Mouse (Mus musculus) heart, embryonic 11.5 days (tissue): ENCODE data around the gene Lekr1. TPM values are rescaled to one million over a fixed set of nuclear protein-coding genes. Genes with fewer than 3 reads are reported as not detected.
"Not testable (repeated sequence)": the region's sequence is repeated elsewhere in the genome, so short reads cannot be mapped to it uniquely, and the experiment has no call there.

Source experiments
- ATAC-seq: fragments of 200-750 bp; cut with Nextera tagmentation; replicated peaks from 2 replicates; pipeline ENCODE4 v1.8.0; 2017; ENCODE audit warnings: moderate library complexity; ENCODE audit not compliant: insufficient number of reproducible peaks, low FRiP score, low TSS enrichment
- H3K27ac ChIP-seq: fragments of 300-500 bp; sonication (generic); 2 replicates; pipeline ENCODE4 v1.5.1; 2014; ENCODE audit warnings: mild to moderate bottlenecking, low read depth, low read length
- H3K27me3 ChIP-seq: fragments of 300-500 bp; sonication (generic); 2 replicates; pipeline ENCODE4 v1.6.1; 2014; ENCODE audit warnings: mild to moderate bottlenecking, low read length, mixed read lengths; ENCODE audit not compliant: control insufficient read depth, insufficient read depth
- H3K36me3 ChIP-seq: fragments of 300-500 bp; sonication (generic); 2 replicates; pipeline ENCODE4 v1.6.1; 2014; ENCODE audit warnings: mild to moderate bottlenecking, low read length, moderate library complexity, mixed read lengths; ENCODE audit not compliant: control insufficient read depth, insufficient read depth
- H3K4me1 ChIP-seq: fragments of 300-500 bp; sonication (generic); 2 replicates; pipeline ENCODE4 v1.6.1; 2014; ENCODE audit warnings: low read length; ENCODE audit not compliant: control insufficient read depth, insufficient read depth
- H3K4me2 ChIP-seq: fragments of 300-500 bp; sonication (generic); 2 replicates; pipeline ENCODE4 v1.6.1; 2014; ENCODE audit warnings: mild to moderate bottlenecking, moderate library complexity
- H3K4me3 ChIP-seq: fragments of 300-500 bp; sonication (generic); 2 replicates; pipeline ENCODE4 v1.5.1; 2014; ENCODE audit warnings: low read depth, low read length
- H3K9ac ChIP-seq: fragments of 300-500 bp; sonication (generic); 2 replicates; pipeline ENCODE4 v1.6.1; 2014; ENCODE audit warnings: mild to moderate bottlenecking, low read depth, low read length, moderate library complexity
- H3K9me3 ChIP-seq: fragments of 300-500 bp; sonication (generic); replicated peaks from 2 replicates; pipeline ENCODE4 v1.6.1; 2016; ENCODE audit warnings: low read length; ENCODE audit not compliant: control insufficient read depth
- WGBS: fragments of 180-500 bp; shearing (Covaris S2); extraction: QIAGEN DNeasy Blood & Tissue Kit; methylation state at CpG from one replicate; pipeline ENCODE4 v1.1.7; 2014; ENCODE audit not compliant: insufficient replicate concordance; 5-methylcytosine and 5-hydroxymethylcytosine counted together
- polyA plus RNA-seq: library from polyadenylated mRNA; unstranded; fragments of >200 nt; fragmentation: Nextera tagmentation; extraction: Ambion mirVana; gene quantifications from 2 replicates; pipeline ENCODE4 v1.2.1, GENCODE M21; 2014

The Lekr1 gene
- polyA plus RNA-seq, 1 experiment from 2014 or later = 5.4 TPM

- ATAC-seq = no peak
- WGBS = 88% methylated on average over 6 of the region's 6 CpGs
- Histone ChIP-seq H3K27me3 (no peaks in the 10 kb centered on the region), H3K4me1 (0 out of 2 replicates have a peak, but pooled peaks cover 2% of the 10 kb centered on the region), H3K9me3 (no peaks in the 10 kb centered on the region), H3K36me3 (no peaks in the 10 kb centered on the region), H3K9ac (no peak overlapping the region), H3K27ac (no peak overlapping the region), H3K4me3 (no peak overlapping the region), H3K4me2 (no peak overlapping the region)
These were observed 101.3 kb downstream of the Lekr1 start for GRCm38 (mm10) chr3:65767202-65767862.

GRCm38 (mm10) chr3:65769666-65770065 is 103.6 kb downstream of the Lekr1 start:
- not testable (repeated sequence) for H3K9me3 ChIP-seq, H3K27me3 ChIP-seq, H3K36me3 ChIP-seq, H3K9ac ChIP-seq, H3K4me3 ChIP-seq, H3K4me1 ChIP-seq, H3K4me2 ChIP-seq, H3K27ac ChIP-seq, ATAC-seq
- WGBS = 89% methylated on average over 7 of the region's 7 CpGs

- H3K4me3 ChIP-seq = no peak overlapping the region
- no peaks in the 10 kb centered on the region for H3K27me3 ChIP-seq
- H3K9ac ChIP-seq = no peak overlapping the region
- WGBS = 88% methylated on average over 1 of the region's 1 CpGs
- H3K36me3 ChIP-seq = no peaks in the 10 kb centered on the region
- no peak overlapping the region for H3K4me2 ChIP-seq
- H3K4me1 ChIP-seq = no peaks in the 10 kb centered on the region
- no peak overlapping the region for H3K27ac ChIP-seq
- no peaks in the 10 kb centered on the region for H3K9me3 ChIP-seq
- ATAC-seq = no peak
These were observed 107.9 kb downstream of the Lekr1 start for GRCm38 (mm10) chr3:65773910-65774309.

- ATAC-seq = no peak
- no peak overlapping the region for H3K9ac ChIP-seq
- no peak overlapping the region for H3K27ac ChIP-seq
- no peak overlapping the region for H3K4me2 ChIP-seq
- H3K4me1 ChIP-seq = no peaks in the 10 kb centered on the region
- no peaks in the 10 kb centered on the region for H3K36me3 ChIP-seq
- WGBS = 69% methylated on average over 5 of the region's 5 CpGs
- H3K4me3 ChIP-seq = no peak overlapping the region
- no peaks in the 10 kb centered on the region for H3K9me3 ChIP-seq
- no peaks in the 10 kb centered on the region for H3K27me3 ChIP-seq
These were observed 109.1 kb downstream of the Lekr1 start for GRCm38 (mm10) chr3:65775096-65775495.

GRCm38 (mm10) chr3:65782246-65782645 is 116.2 kb downstream of the Lekr1 start:
- Histone ChIP-seq H3K36me3 (no peaks in the 10 kb centered on the region), H3K9ac (no peak overlapping the region), H3K4me1 (peaks cover 3% of the 10 kb centered on the region; the same call in 1 of the 2 replicates), H3K27ac (no peak overlapping the region), H3K9me3 (no peaks in the 10 kb centered on the region), H3K27me3 (no peaks in the 10 kb centered on the region), H3K4me2 (no peak overlapping the region), H3K4me3 (no peak overlapping the region)
- 56% methylated on average over 5 of the region's 5 CpGs for WGBS
- ATAC-seq = no peak

GRCm38 (mm10) chr3:65790076-65790685 is 124.2 kb downstream of the Lekr1 start:
- no peak overlapping the region for H3K4me2 ChIP-seq
- H3K27me3 ChIP-seq = no peaks in the 10 kb centered on the region
- H3K9ac ChIP-seq = no peak overlapping the region
- no peak overlapping the region for H3K27ac ChIP-seq
- no peak for ATAC-seq
- H3K9me3 ChIP-seq = no peaks in the 10 kb centered on the region
- no peaks in the 10 kb centered on the region for H3K4me1 ChIP-seq
- H3K36me3 ChIP-seq = no peaks in the 10 kb centered on the region
- no peak overlapping the region for H3K4me3 ChIP-seq
- 34% methylated on average over 3 of the region's 3 CpGs for WGBS

- H3K4me2 ChIP-seq = no peak overlapping the region
- no peak overlapping the region for H3K9ac ChIP-seq
- H3K27ac ChIP-seq = no peak overlapping the region
- WGBS = 77% methylated on average over 4 of the region's 4 CpGs
- ATAC-seq = no peak
- H3K36me3 ChIP-seq = no peaks in the 10 kb centered on the region
- no peaks in the 10 kb centered on the region for H3K9me3 ChIP-seq
- H3K4me1 ChIP-seq = no peaks in the 10 kb centered on the region
- H3K27me3 ChIP-seq = no peaks in the 10 kb centered on the region
- H3K4me3 ChIP-seq = no peak overlapping the region
These were observed 127.5 kb downstream of the Lekr1 start for GRCm38 (mm10) chr3:65793561-65793960.

- H3K27ac ChIP-seq = no peak overlapping the region
- no peak overlapping the region for H3K4me2 ChIP-seq
- H3K9me3 ChIP-seq = no peaks in the 10 kb centered on the region
- H3K4me3 ChIP-seq = no peak overlapping the region
- no peak overlapping the region for H3K9ac ChIP-seq
- H3K27me3 ChIP-seq = no peaks in the 10 kb centered on the region
- no peaks in the 10 kb centered on the region for H3K4me1 ChIP-seq
- H3K36me3 ChIP-seq = no peaks in the 10 kb centered on the region
- 85% methylated on average over 2 of the region's 2 CpGs for WGBS
- no peak for ATAC-seq
These were observed 128.7 kb downstream of the Lekr1 start for GRCm38 (mm10) chr3:65794711-65795110.
